Mouse (Mus musculus) bone marrow, adult 2 months (tissue): Measurements from ENCODE around the gene Rcan1.

ENCODE experiments used
- CTCF ChIP-seq: fragments of 200-500 bp; IDR thresholded peaks from 2 replicates; pipeline ENCODE4 v1.5.1; 2011; ENCODE audit warnings: low read length, control low read depth; ENCODE audit not compliant: control insufficient read depth, insufficient read depth
- POLR2A ChIP-seq: fragments of 200-500 bp; IDR thresholded peaks from 2 replicates; pipeline ENCODE4 v1.6.1; 2011; ENCODE audit warnings: low read depth, mild to moderate bottlenecking, control low read depth, low read length, borderline replicate concordance; ENCODE audit not compliant: control insufficient read depth

GRCm38 (mm10) chr16:92487086-92487485 is 16.4 kb upstream of the Rcan1 start:
- TF ChIP-seq CTCF = no peak
- TF ChIP-seq POLR2A = no peak
